Comparison of ENCODE assay signal across 10 mouse cellular contexts in genomic region chr13:111798044-111798443, GRCm38 (mm10). TPM values are rescaled to one million over a fixed set of nuclear protein-coding genes. Genes with fewer than 3 reads are reported as not detected.
DNase-seq lines count a peak whose midpoint lies in the region; ATAC-seq lines count a peak whose summit lies in the region.
"Had no signal": no experiment of that assay in that cellular context is flagged by ENCODE, and none has a peak within 500 bp of the region (broad histone marks: within the 10 kb centered on the region; RNA-seq: fewer than 3 reads in every experiment).

No protein-coding gene starts in this region.

- H3K27ac ChIP-seq in heart, embryonic 13.5 days (replicated peaks) = peak overlapping the region; percentile 85
- H3K27ac ChIP-seq in liver, embryonic 13.5 days = peak overlapping the region; percentile 79
- H3K27ac ChIP-seq: embryonic facial prominence, embryonic 12.5 days; limb, embryonic 15.5 days had no signal

- DNase-seq in heart, adult 18-20 months = peak; percentile 54 to 62
- DNase-seq in heart, adult 8-10 months (ENCODE audit: low spot score) = no peak
- peak; percentile 56 for DNase-seq in Muller cell, postnatal 12 days (ENCODE audit: inconsistent ontology term)
- DNase-seq in liver, embryonic 13.5 days = no peak
- DNase-seq in spleen, postnatal 10 days (ENCODE audit: low spot score in 2 of 2) = no peak
- DNase-seq in left cerebral cortex, adult 18-20 months (ENCODE audit: low spot score in 2 of 2) = no peak

- 0 out of 2 replicates have a peak, but pooled peaks cover 5% of the 10 kb centered on the region for H3K36me3 ChIP-seq in heart, embryonic 13.5 days
- peaks cover 13% of the 10 kb centered on the region for H3K36me3 ChIP-seq in liver, embryonic 13.5 days
- H3K36me3 ChIP-seq: embryonic facial prominence, embryonic 12.5 days; limb, embryonic 15.5 days had no signal

- H3K9ac ChIP-seq in heart, embryonic 13.5 days = peak overlapping the region; percentile 59
- peak overlapping the region; percentile 58 for H3K9ac ChIP-seq in liver, embryonic 13.5 days
- H3K9ac ChIP-seq: embryonic facial prominence, embryonic 12.5 days; limb, embryonic 15.5 days had no signal

- no peaks in the 10 kb centered on the region for H3K27me3 ChIP-seq in heart, embryonic 13.5 days (replicated peaks)
- no peaks in the 10 kb centered on the region for H3K27me3 ChIP-seq in liver, embryonic 13.5 days
- H3K27me3 ChIP-seq: embryonic facial prominence, embryonic 12.5 days; limb, embryonic 15.5 days had no signal

- no peaks in the 10 kb centered on the region for H3K9me3 ChIP-seq in heart, embryonic 13.5 days
- H3K9me3 ChIP-seq in liver, embryonic 13.5 days (replicated peaks) = no peaks in the 10 kb centered on the region
- H3K9me3 ChIP-seq: embryonic facial prominence, embryonic 12.5 days; limb, embryonic 15.5 days had no signal

- peak; percentile 23; the same call in 1 of the 2 replicates for ATAC-seq in heart, embryonic 13.5 days (ENCODE audit: extremely low read depth, insufficient number of reproducible peaks, low FRiP score, low TSS enrichment)
- ATAC-seq in liver, embryonic 13.5 days (ENCODE audit: low read depth) = no peak
- ATAC-seq in monocyte, adult 5-6 weeks (replicated peaks; ENCODE audit: insufficient number of reproducible peaks, low FRiP score, low TSS enrichment, poor library complexity, severe bottlenecking) = no peak

- H3K4me1 ChIP-seq in heart, embryonic 13.5 days = peaks cover 77% of the 10 kb centered on the region
- peaks cover 77% of the 10 kb centered on the region for H3K4me1 ChIP-seq in liver, embryonic 13.5 days (replicated peaks)

- peak overlapping the region; percentile 57 for H3K4me2 ChIP-seq in heart, embryonic 13.5 days
- peak overlapping the region; percentile 57 for H3K4me2 ChIP-seq in liver, embryonic 13.5 days
- H3K4me2 ChIP-seq: embryonic facial prominence, embryonic 12.5 days had no signal

- H3K4me3 ChIP-seq in heart, embryonic 13.5 days = no peak overlapping the region
- no peak overlapping the region for H3K4me3 ChIP-seq in liver, embryonic 13.5 days (replicated peaks)
- H3K4me3 ChIP-seq: embryonic facial prominence, embryonic 12.5 days; limb, embryonic 15.5 days had no signal

- 43% methylated on average over 12 of the region's 12 CpGs for WGBS in heart, embryonic 13.5 days
- WGBS in liver, embryonic 13.5 days (ENCODE audit: insufficient replicate concordance) = 64% methylated on average over 12 of the region's 12 CpGs

RNA-seq across cellular contexts. Expression of gene Map3k1, which starts 10.7 kb away (rescaled TPM):
- 10 to 100 TPM; 17.0 to 19.6 TPM for total RNA-seq in heart, adult 18-20 months (2021)
- total RNA-seq in heart, adult 8-10 months (2022) = 10 to 100 TPM; 20.9 to 29.5 (median 21.3) TPM
- polyA plus RNA-seq in heart, embryonic 13.5 days (2015; fragmentation: Nextera tagmentation; extraction: Ambion mirVana) = 12.5 and 12.8 TPM in 2 replicates
- polyA plus RNA-seq in liver, embryonic 13.5 days (2015; fragmentation: Nextera tagmentation; extraction: Ambion mirVana) = 11.1 and 14.5 TPM in 2 replicates
- 89.3 to 167 TPM (median 89.4 TPM) in 3 replicates for total RNA-seq in monocyte, adult 5-6 weeks (2017)
- total RNA-seq in left cerebral cortex, adult 18-20 months (2021) = 10 to 100 TPM in 1 of 2 experiments, 1 to 10 TPM in 1; 9.0 to 10.7 TPM

Comparison
In these comparisons a context has a peak if more than half of its experiments do, and no peak if none do; other contexts are left out.
1. DNase-seq: peak in heart, adult 18-20 months (2 of 2) and Muller cell, postnatal 12 days (single experiment); none in heart, adult 8-10 months (single experiment), liver, embryonic 13.5 days (single experiment), spleen, postnatal 10 days (0 of 2) and left cerebral cortex, adult 18-20 months (0 of 2).